Mouse (Mus musculus) limb, embryonic 14.5 days (tissue): Measurements from ENCODE around the gene Megf8. TPM values are rescaled to one million over a fixed set of nuclear protein-coding genes. Genes with fewer than 3 reads are reported as not detected.

Source experiments
- ATAC-seq: fragments of 200-750 bp; cut with Nextera tagmentation; 2 replicates; pipeline ENCODE4 v1.8.0; 2017; ENCODE audit warnings: low read depth, moderate number of reproducible peaks, moderate TSS enrichment; ENCODE audit not compliant: low FRiP score
- DNase-seq: peaks from one replicate; pipeline ENCODE4 v3.0.0-alpha.2; 2015; ENCODE audit warnings: low spot score
- H3K27ac ChIP-seq: fragments of 300-500 bp; sonication (generic); replicated peaks from 2 replicates; pipeline ENCODE4 v1.5.1; 2014; ENCODE audit warnings: low read depth, mild to moderate bottlenecking, low read length, moderate library complexity, mixed read lengths
- H3K27me3 ChIP-seq: fragments of 300-500 bp; sonication (generic); 2 replicates; pipeline ENCODE4 v1.6.1; 2014; ENCODE audit warnings: low read length, mixed read lengths; ENCODE audit not compliant: control insufficient read depth, insufficient read depth
- H3K36me3 ChIP-seq: fragments of 300-500 bp; sonication (generic); 2 replicates; pipeline ENCODE4 v1.6.1; 2014; ENCODE audit warnings: mild to moderate bottlenecking, low read length, moderate library complexity, mixed read lengths; ENCODE audit not compliant: control insufficient read depth, insufficient read depth
- H3K4me1 ChIP-seq: fragments of 300-500 bp; sonication (generic); 2 replicates; pipeline ENCODE4 v1.6.1; 2014; ENCODE audit warnings: antibody characterized with exemption, low read length, mixed read lengths; ENCODE audit not compliant: control insufficient read depth, insufficient read depth
- H3K4me2 ChIP-seq: fragments of 300-500 bp; sonication (generic); replicated peaks from 2 replicates; pipeline ENCODE4 v1.6.1; 2014; ENCODE audit warnings: low read depth, mild to moderate bottlenecking, low read length, moderate library complexity; ENCODE audit not compliant: severe bottlenecking
- H3K4me3 ChIP-seq: fragments of 300-500 bp; sonication (generic); replicated peaks from 2 replicates; pipeline ENCODE4 v1.5.1; 2014; ENCODE audit warnings: low read length
- H3K9ac ChIP-seq: fragments of 300-500 bp; sonication (generic); 2 replicates; pipeline ENCODE4 v1.6.1; 2014; ENCODE audit warnings: mild to moderate bottlenecking, low read depth, low read length, moderate library complexity; ENCODE audit not compliant: severe bottlenecking
- H3K9me3 ChIP-seq: fragments of 300-500 bp; sonication (generic); 2 replicates; pipeline ENCODE4 v1.6.1; 2016; ENCODE audit warnings: low read length; ENCODE audit not compliant: control insufficient read depth
- POLR2A ChIP-seq: fragments of 200-500 bp; IDR thresholded peaks from 2 replicates; pipeline ENCODE4 v1.8.0; 2012; ENCODE audit warnings: inconsistent platforms, mild to moderate bottlenecking, moderate library complexity, borderline replicate concordance; ENCODE audit not compliant: insufficient read depth, insufficient read length; ENCODE audit errors: extremely low read depth
- WGBS: fragments of 180-500 bp; shearing (Covaris S2); extraction: QIAGEN DNeasy Blood & Tissue Kit; methylation state at CpG from one replicate; pipeline ENCODE4 v1.1.7; 2014; 5-methylcytosine and 5-hydroxymethylcytosine counted together
- polyA plus RNA-seq, 2 experiments: library from polyadenylated mRNA; depleted of rRNA in 1 of 2; stranded (reverse) in 1 of 2; unstranded in 1 of 2; fragments of >200 nt; fragmentation: Nextera tagmentation in 1 of 2; extraction: Ambion mirVana in 1 of 2; gene quantifications; 2 replicates each; pipeline versions ENCODE4 v1.2.1 to v1.2.3; 2012 to 2014

Megf8 gene
- polyA plus RNA-seq, 2 experiments: 16.5 to 45.1 TPM

- H3K4me1 ChIP-seq: peaks cover 20% of the 10 kb centered on the region
- H3K4me2 ChIP-seq: peak overlapping the region; percentile 78
- H3K27me3 ChIP-seq: no peaks in the 10 kb centered on the region
- DNase-seq (no peak), ATAC-seq (no peak)
- H3K36me3 ChIP-seq: peaks cover 36% of the 10 kb centered on the region
- H3K9me3 ChIP-seq: no peaks in the 10 kb centered on the region
- peak overlapping the region; percentile 79 for H3K4me3 ChIP-seq
- 91% methylated on average over 8 of the region's 8 CpGs for WGBS
- H3K9ac ChIP-seq: 0 out of 2 replicates have a peak overlapping the region, but pooled peaks have one; percentile 72
- no peak for TF ChIP-seq POLR2A
- H3K27ac ChIP-seq: no peak overlapping the region
These were observed 47.3 kb upstream of the Megf8 start for GRCm38 (mm10) chr7:25269545-25270271.

DNA sequence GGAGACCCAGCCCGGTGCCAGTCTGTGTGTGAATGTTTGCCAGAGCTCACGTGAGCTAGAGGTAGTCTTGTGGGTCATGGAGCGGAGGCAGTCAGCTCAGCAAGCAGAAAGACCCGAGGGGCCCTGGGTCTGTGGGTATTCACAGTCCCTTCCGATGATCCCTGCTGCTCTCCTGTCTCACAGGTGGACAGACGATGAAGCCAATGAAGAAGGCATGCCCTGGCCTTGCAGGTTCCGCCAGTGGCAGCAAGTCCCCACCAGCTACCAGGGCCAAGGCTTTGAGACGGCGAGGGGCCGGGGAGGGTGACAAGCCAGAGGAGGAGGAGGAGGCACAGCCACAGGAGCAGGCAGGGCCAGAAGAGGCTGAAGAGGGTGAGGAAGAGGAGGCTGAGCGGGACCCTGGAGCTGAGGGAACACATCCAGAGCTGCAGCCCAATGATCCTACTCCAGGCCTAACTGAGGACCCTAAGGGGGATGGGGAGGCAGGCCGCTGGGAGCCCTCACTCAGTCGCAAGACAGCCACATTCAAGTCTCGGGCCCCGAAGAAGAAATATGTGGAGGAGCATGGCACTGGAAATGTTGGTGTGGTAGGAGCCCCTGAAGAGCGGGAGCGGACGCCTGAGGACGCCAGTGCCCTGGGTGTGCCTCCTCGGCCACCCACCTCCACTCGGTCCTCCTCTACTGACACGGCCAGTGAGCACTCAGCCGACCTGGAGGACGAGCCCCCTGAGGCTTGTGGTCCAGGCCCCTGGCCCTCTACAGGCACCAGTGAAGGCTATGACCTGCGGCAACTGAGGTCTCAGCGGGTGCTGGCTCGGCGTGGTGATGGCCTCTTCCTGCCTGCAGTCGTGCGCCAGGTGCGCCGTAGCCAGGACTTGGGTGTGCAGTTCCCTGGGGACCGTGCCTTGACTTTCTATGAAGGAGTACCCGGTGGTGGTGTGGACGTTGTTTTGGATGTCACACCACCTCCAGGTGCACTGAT is 46.0 kb upstream of the Megf8 start:
- Histone ChIP-seq H3K4me1 (peaks cover 27% of the 10 kb centered on the region), H3K9ac (no peak overlapping the region; the same call in 1 of the 2 replicates), H3K27ac (no peak overlapping the region), H3K36me3 (peaks cover 42% of the 10 kb centered on the region), H3K9me3 (no peaks in the 10 kb centered on the region), H3K27me3 (no peaks in the 10 kb centered on the region), H3K4me2 (no peak overlapping the region), H3K4me3 (no peak overlapping the region)
- DNase-seq: no peak
- no peak for ATAC-seq
- WGBS: 87% methylated on average over 29 of the region's 35 CpGs
- TF ChIP-seq POLR2A: no peak

DNA sequence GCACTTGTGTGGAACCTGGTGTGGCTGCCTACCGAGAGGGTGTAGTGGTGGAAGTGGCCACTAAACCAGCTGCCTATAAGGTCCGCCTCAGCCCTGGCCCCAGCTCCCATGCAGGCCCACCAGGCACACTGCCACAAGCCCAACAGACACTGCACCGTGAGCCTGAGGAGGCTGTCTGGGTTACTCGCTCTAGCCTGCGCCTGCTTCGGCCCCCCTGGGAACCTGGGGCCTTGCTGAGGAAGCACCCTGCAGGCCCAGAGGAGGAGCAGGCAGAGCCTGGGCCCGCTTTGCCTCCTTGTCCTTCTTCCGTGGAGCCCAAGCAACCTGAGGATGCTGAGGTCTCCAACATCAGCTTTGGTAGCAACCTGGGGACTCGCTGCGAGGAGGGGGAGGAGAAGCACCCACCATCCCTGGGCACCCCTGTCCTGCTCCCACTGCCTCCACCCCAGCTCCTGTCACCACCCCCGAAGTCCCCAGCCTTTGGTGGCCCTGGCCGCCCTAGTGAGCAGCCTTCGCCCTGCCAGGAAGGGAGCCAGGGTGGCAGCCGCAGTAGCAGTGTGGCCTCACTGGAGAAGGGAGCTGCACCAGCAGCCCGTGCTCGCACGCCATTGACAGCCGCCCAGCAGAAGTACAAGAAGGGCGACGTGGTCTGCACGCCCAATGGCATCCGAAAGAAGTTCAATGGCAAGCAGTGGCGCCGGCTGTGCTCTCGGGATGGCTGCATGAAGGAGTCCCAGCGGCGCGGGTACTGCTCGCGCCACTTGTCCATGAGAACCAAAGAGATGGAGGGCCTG is 45.1 kb upstream of the Megf8 start:
- DNase-seq (no peak), ATAC-seq (no peak)
- Histone ChIP-seq H3K9me3 (no peaks in the 10 kb centered on the region), H3K4me1 (peaks cover 34% of the 10 kb centered on the region), H3K36me3 (peaks cover 42% of the 10 kb centered on the region), H3K27me3 (no peaks in the 10 kb centered on the region), H3K27ac (no peak overlapping the region), H3K4me2 (no peak overlapping the region), H3K9ac (no peak overlapping the region), H3K4me3 (no peak overlapping the region)
- TF ChIP-seq POLR2A: no peak
- WGBS: 89% methylated on average over 30 of the region's 30 CpGs

- no peaks in the 10 kb centered on the region for H3K9me3 ChIP-seq
- no peak overlapping the region for H3K4me3 ChIP-seq
- no peak overlapping the region for H3K4me2 ChIP-seq
- H3K27me3 ChIP-seq: no peaks in the 10 kb centered on the region
- H3K36me3 ChIP-seq: peaks cover 42% of the 10 kb centered on the region
- H3K27ac ChIP-seq: no peak overlapping the region
- no peak for ATAC-seq
- TF ChIP-seq POLR2A: no peak
- peaks cover 39% of the 10 kb centered on the region for H3K4me1 ChIP-seq
- 0 out of 2 replicates have a peak overlapping the region, but pooled peaks have one; percentile 4 for H3K9ac ChIP-seq
- 91% methylated on average over 38 of the region's 38 CpGs for WGBS
- no peak for DNase-seq
These were observed 44.3 kb upstream of the Megf8 start for GRCm38 (mm10) chr7:25272445-25273258.
